Mouse (Mus musculus): ENCODE measurements around the gene Tcta. TPM values are rescaled to one million over a fixed set of nuclear protein-coding genes. Genes with fewer than 3 reads are reported as not detected.

The Tcta gene
- 28.5 and 34.7 TPM in 2 replicates for polyA plus RNA-seq (2014; fragmentation: Nextera tagmentation; extraction: Ambion mirVana)

- Histone ChIP-seq H3K9me3 (replicated peaks; ENCODE audit: control insufficient read depth, low read length) (no peaks in the 10 kb centered on the region), H3K36me3 (ENCODE audit: control insufficient read depth, insufficient read depth, low read length) (peaks cover 5% of the 10 kb centered on the region; the same call in 1 of the 2 replicates), H3K4me1 (ENCODE audit: control insufficient read depth, insufficient read depth, low read length) (peaks cover 24% of the 10 kb centered on the region), H3K4me2 (peak within 1 kb of the TSS; percentile 94), H3K9ac (ENCODE audit: low read depth, low read length) (peak within 1 kb of the TSS; percentile 98), H3K4me3 (ENCODE audit: low read depth, low read length) (peak within 1 kb of the TSS; percentile 83), H3K27ac (ENCODE audit: low read depth, low read length) (peak within 1 kb of the TSS; percentile 100), H3K27me3 (ENCODE audit: control insufficient read depth, insufficient read depth, low read length) (no peaks in the 10 kb centered on the region)
- WGBS (ENCODE audit: insufficient replicate concordance) = under 1% methylated on average over 81 of the region's 81 CpGs
- ATAC-seq (replicated peaks; ENCODE audit: insufficient number of reproducible peaks, low FRiP score, low TSS enrichment) = peak; percentile 93
Observed at GRCm38 (mm10) chr9:108305629-108306520, at the start of gene Tcta, which contains the start of gene Rhoa. TSS of gene Tcta (minus strand) at chr9:108306160. TSS of gene Rhoa (plus strand) at chr9:108306129.

DNA sequence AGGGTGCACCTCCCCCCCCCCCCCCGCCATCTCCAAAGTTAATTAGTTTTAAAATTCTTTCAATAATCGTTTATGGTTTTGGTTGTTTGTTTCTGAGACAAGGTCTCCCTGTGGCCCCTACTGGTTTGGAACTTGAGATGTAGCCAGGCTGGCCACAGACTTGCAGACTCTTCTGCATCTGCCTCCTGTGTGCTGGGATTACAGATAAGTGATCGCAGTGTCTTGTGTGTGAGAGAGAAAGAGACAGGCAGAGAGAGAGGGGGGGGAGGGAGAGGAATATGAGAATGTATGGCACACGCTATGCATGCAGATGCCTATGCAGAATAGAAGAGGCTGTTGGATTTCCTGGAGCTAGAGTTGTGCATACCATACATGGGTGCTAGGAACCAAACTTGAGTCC, 43.8 kb upstream of the Tcta start:
- ATAC-seq (replicated peaks; ENCODE audit: insufficient number of reproducible peaks, low FRiP score, low TSS enrichment) = no peak
- 80% methylated on average over 4 of the region's 4 CpGs for WGBS (ENCODE audit: insufficient replicate concordance)
- Histone ChIP-seq H3K27ac (ENCODE audit: low read depth, low read length) (no peak overlapping the region), H3K9ac (ENCODE audit: low read depth, low read length) (no peak overlapping the region), H3K36me3 (ENCODE audit: control insufficient read depth, insufficient read depth, low read length) (peaks cover 31% of the 10 kb centered on the region), H3K4me1 (ENCODE audit: control insufficient read depth, insufficient read depth, low read length) (peaks cover 7% of the 10 kb centered on the region), H3K4me3 (ENCODE audit: low read depth, low read length) (no peak overlapping the region), H3K4me2 (peak overlapping the region; percentile 92; the same call in 1 of the 2 replicates), H3K27me3 (ENCODE audit: control insufficient read depth, insufficient read depth, low read length) (no peaks in the 10 kb centered on the region), H3K9me3 (replicated peaks; ENCODE audit: control insufficient read depth, low read length) (no peaks in the 10 kb centered on the region)

DNA sequence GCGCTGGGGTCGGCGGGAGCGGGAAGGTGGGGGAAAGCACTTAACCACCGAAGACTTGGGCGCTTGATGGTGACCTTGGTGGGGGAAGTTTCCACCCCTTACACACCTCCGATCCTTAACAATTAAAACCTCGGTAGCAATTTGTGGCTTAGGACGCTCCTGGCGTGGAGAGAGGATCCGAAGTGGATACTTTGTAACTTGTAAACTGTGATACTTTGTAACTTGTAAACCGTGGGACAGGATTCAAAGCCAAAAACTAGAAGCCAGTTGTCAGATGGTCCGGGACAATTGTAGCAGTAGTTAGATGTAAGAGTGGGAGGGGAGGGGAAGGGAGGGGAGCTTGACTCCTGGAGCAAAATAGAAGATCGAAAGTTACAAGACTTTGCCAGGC, 42.3 kb upstream of the Tcta start:
- 6% methylated on average over 14 of the region's 14 CpGs for WGBS (ENCODE audit: insufficient replicate concordance)

DNA sequence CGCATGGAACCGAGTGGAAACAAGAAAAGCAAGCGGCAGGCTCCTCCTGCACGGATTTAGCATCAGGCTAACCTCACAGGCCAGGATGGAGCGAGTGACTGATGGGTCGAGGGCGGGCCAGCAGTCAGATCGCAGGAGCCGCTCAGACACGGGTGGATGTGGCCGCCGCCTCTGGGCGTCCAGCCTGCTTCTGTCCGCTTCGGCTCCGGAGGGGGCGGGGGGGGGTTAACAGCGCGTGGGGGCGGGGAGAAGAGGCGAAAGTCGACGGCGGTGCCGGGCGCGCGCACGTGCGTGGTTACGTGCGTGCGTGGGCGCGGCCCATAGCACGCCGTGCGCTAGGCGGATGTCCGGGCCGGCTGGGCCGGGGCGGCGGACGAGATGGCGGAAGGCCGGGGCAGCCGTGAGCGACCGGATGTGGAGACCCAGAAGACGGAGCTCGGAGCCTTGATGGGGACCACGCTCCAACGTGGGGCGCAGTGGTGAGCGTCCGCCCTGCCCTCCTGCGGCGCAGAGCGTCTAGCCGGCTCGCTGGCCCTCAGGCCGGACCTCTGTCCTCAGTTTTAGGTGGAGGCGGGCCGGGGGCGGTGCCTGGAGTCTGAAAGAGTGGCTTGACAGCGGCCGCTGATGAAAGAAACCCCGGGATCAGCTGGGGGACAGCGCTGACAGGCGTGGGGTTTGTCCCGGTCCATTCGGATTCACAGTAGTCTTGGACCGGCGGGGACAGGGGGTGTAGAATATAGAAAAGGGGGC, 41.8 kb upstream of the Tcta start, which contains the start of gene Usp4:
Usp4 (plus strand) TSS at position 314 of the 750 bp plus-strand sequence.
- peak within 1 kb of the TSS; percentile 97 for H3K27ac ChIP-seq (ENCODE audit: low read depth, low read length)
- H3K36me3 ChIP-seq (ENCODE audit: control insufficient read depth, insufficient read depth, low read length) = peaks cover 22% of the 10 kb centered on the region
- WGBS (ENCODE audit: insufficient replicate concordance) = under 1% methylated on average over 74 of the region's 75 CpGs
- peak within 1 kb of the TSS; percentile 96 for H3K4me3 ChIP-seq (ENCODE audit: low read depth, low read length)
- H3K4me1 ChIP-seq (ENCODE audit: control insufficient read depth, insufficient read depth, low read length) = peaks cover 7% of the 10 kb centered on the region
- no peaks in the 10 kb centered on the region for H3K27me3 ChIP-seq (ENCODE audit: control insufficient read depth, insufficient read depth, low read length)
- ATAC-seq (replicated peaks; ENCODE audit: insufficient number of reproducible peaks, low FRiP score, low TSS enrichment) = peak; percentile 95
- H3K9ac ChIP-seq (ENCODE audit: low read depth, low read length) = peak within 1 kb of the TSS; percentile 79
- H3K9me3 ChIP-seq (replicated peaks; ENCODE audit: control insufficient read depth, low read length) = no peaks in the 10 kb centered on the region
- peak within 1 kb of the TSS; percentile 92 for H3K4me2 ChIP-seq

More for the DNA sequence above, 42.3 kb upstream of the Tcta start:
- Histone ChIP-seq H3K9me3 (replicated peaks; ENCODE audit: control insufficient read depth, low read length) (no peaks in the 10 kb centered on the region), H3K36me3 (ENCODE audit: control insufficient read depth, insufficient read depth, low read length) (peaks cover 28% of the 10 kb centered on the region), H3K4me1 (ENCODE audit: control insufficient read depth, insufficient read depth, low read length) (peaks cover 7% of the 10 kb centered on the region), H3K9ac (ENCODE audit: low read depth, low read length) (peak overlapping the region; percentile 79), H3K27ac (ENCODE audit: low read depth, low read length) (peak overlapping the region; percentile 97), H3K27me3 (ENCODE audit: control insufficient read depth, insufficient read depth, low read length) (no peaks in the 10 kb centered on the region), H3K4me2 (peak overlapping the region; percentile 92), H3K4me3 (ENCODE audit: low read depth, low read length) (peak overlapping the region; percentile 96)
- no peak for ATAC-seq (replicated peaks; ENCODE audit: insufficient number of reproducible peaks, low FRiP score, low TSS enrichment)

GRCm38 (mm10) chr9:108347024-108347423, 41.1 kb upstream of the Tcta start:
- Histone ChIP-seq H3K4me2 (peak overlapping the region; percentile 92), H3K27me3 (ENCODE audit: control insufficient read depth, insufficient read depth, low read length) (no peaks in the 10 kb centered on the region), H3K27ac (ENCODE audit: low read depth, low read length) (peak overlapping the region; percentile 97), H3K4me3 (ENCODE audit: low read depth, low read length) (peak overlapping the region; percentile 96), H3K9me3 (replicated peaks; ENCODE audit: control insufficient read depth, low read length) (no peaks in the 10 kb centered on the region), H3K4me1 (ENCODE audit: control insufficient read depth, insufficient read depth, low read length) (peaks cover 7% of the 10 kb centered on the region), H3K9ac (ENCODE audit: low read depth, low read length) (peak overlapping the region; percentile 79), H3K36me3 (ENCODE audit: control insufficient read depth, insufficient read depth, low read length) (peaks cover 17% of the 10 kb centered on the region)
- WGBS (ENCODE audit: insufficient replicate concordance) = 6% methylated on average over 11 of the region's 11 CpGs
- ATAC-seq (replicated peaks; ENCODE audit: insufficient number of reproducible peaks, low FRiP score, low TSS enrichment) = no peak

GRCm38 (mm10) chr9:108344471-108344870, 38.5 kb upstream of the Tcta start:
- H3K9ac ChIP-seq (ENCODE audit: low read depth, low read length) = no peak overlapping the region
- no peak for ATAC-seq (replicated peaks; ENCODE audit: insufficient number of reproducible peaks, low FRiP score, low TSS enrichment)
- no peak overlapping the region for H3K27ac ChIP-seq (ENCODE audit: low read depth, low read length)
- H3K36me3 ChIP-seq (ENCODE audit: control insufficient read depth, insufficient read depth, low read length) = no peaks in the 10 kb centered on the region
- H3K9me3 ChIP-seq (replicated peaks; ENCODE audit: control insufficient read depth, low read length) = no peaks in the 10 kb centered on the region
- no peaks in the 10 kb centered on the region for H3K27me3 ChIP-seq (ENCODE audit: control insufficient read depth, insufficient read depth, low read length)
- 81% methylated on average over 4 of the region's 4 CpGs for WGBS (ENCODE audit: insufficient replicate concordance)
- no peak overlapping the region for H3K4me2 ChIP-seq
- peaks cover 29% of the 10 kb centered on the region for H3K4me1 ChIP-seq (ENCODE audit: control insufficient read depth, insufficient read depth, low read length)
- H3K4me3 ChIP-seq (ENCODE audit: low read depth, low read length) = no peak overlapping the region

DNA sequence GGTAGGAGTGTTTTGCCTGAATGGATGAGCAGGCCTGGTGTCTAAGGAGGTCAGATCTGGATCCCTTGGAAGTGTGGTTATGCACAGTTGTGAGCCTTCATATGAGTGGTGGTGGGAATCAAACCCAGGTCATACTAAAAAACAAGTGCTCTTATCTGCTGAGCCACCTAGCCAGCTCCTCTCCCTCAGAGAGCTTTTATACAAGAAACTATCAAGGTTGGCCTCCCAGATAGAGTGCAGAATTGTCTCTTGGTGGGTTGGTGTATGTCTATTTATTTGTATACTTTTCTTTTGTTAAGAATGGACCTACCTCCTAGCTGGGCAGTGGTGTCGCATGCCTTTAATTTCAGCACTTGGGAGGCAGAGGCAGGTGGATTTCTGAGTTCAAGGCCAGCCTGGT, 37.9 kb upstream of the Tcta start:
- Histone ChIP-seq H3K27me3 (ENCODE audit: control insufficient read depth, insufficient read depth, low read length) (no peaks in the 10 kb centered on the region), H3K4me3 (ENCODE audit: low read depth, low read length) (no peak overlapping the region), H3K4me2 (no peak overlapping the region), H3K27ac (ENCODE audit: low read depth, low read length) (no peak overlapping the region), H3K9me3 (replicated peaks; ENCODE audit: control insufficient read depth, low read length) (no peaks in the 10 kb centered on the region), H3K4me1 (ENCODE audit: control insufficient read depth, insufficient read depth, low read length) (peaks cover 26% of the 10 kb centered on the region), H3K36me3 (ENCODE audit: control insufficient read depth, insufficient read depth, low read length) (no peaks in the 10 kb centered on the region), H3K9ac (ENCODE audit: low read depth, low read length) (no peak overlapping the region; the same call in 1 of the 2 replicates)
- 96% methylated on average over 1 of the region's 1 CpGs for WGBS (ENCODE audit: insufficient replicate concordance)
- no peak for ATAC-seq (replicated peaks; ENCODE audit: insufficient number of reproducible peaks, low FRiP score, low TSS enrichment)

DNA sequence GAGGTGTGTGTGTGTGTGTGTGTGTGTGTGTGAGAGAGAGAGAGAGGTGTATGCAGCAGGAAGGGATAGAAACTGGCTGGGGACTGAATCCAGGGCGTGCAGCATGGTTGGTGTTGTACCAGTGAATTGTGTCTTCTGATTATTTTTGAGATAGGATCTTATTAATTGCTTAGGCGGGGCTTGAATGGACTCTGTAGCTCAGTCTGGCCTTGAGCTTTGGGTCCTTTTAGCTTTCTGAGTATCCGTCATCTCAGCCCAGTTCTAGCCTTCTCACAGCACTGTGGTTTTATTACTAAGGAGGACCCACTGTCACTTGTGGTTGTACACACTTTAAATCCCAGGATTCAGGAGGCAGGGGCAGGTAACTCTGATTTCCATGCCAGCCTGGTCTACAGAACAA, 37.4 kb upstream of the Tcta start:
- no peak overlapping the region for H3K4me2 ChIP-seq
- H3K9me3 ChIP-seq (replicated peaks; ENCODE audit: control insufficient read depth, low read length) = no peaks in the 10 kb centered on the region
- H3K27ac ChIP-seq (ENCODE audit: low read depth, low read length) = 0 out of 2 replicates have a peak overlapping the region, but pooled peaks have one; percentile 22
- ATAC-seq (replicated peaks; ENCODE audit: insufficient number of reproducible peaks, low FRiP score, low TSS enrichment) = no peak
- H3K36me3 ChIP-seq (ENCODE audit: control insufficient read depth, insufficient read depth, low read length) = no peaks in the 10 kb centered on the region
- 84% methylated on average over 3 of the region's 3 CpGs for WGBS (ENCODE audit: insufficient replicate concordance)
- H3K4me3 ChIP-seq (ENCODE audit: low read depth, low read length) = no peak overlapping the region
- no peaks in the 10 kb centered on the region for H3K27me3 ChIP-seq (ENCODE audit: control insufficient read depth, insufficient read depth, low read length)
- no peak overlapping the region; the same call in 1 of the 2 replicates for H3K9ac ChIP-seq (ENCODE audit: low read depth, low read length)
- H3K4me1 ChIP-seq (ENCODE audit: control insufficient read depth, insufficient read depth, low read length) = peaks cover 25% of the 10 kb centered on the region

Data from heart, embryonic 11.5 days (tissue).